Mouse (Mus musculus) megakaryocyte-erythroid progenitor cell, adult 5 weeks (primary cell): ENCODE measurements around the gene H2-Eb1. TPM values are rescaled to one million over a fixed set of nuclear protein-coding genes. Genes with fewer than 3 reads are reported as not detected.

ENCODE experiments used
- polyA plus RNA-seq: library from polyadenylated mRNA; stranded (reverse); fragments of >175 nt; gene quantifications from 2 replicates; pipeline ENCODE4 v1.2.3, GENCODE M21; 2012

H2-Eb1 gene
- 53.5 and 61.7 TPM in 2 replicates for polyA plus RNA-seq

DNA sequence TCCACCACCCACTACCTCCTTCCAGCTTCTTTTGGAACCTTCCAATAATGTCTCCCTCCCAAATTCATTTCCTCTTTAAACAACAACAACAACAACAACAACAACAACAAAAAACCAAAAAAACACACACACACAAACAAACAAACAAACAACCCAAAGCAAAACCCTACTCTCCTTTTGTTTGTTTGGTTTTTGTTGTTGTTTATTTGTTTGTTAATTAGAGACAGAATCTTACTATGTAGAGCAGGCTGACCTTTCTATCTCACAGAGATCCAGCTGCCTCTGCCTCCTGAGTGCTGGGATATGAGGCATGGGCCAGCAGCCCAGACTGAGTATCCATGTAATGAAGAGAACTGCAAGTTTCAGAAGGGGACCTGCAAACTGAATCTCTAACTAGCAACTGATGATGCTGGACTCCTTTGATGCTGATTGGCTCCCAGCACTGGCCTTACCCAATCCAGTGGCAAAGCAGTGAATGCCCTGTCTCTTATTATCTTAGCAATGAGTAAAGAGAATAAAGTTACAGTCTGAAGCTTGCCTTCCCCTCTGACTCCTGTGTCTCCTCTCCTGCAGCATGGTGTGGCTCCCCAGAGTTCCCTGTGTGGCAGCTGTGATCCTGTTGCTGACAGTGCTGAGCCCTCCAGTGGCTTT is at the start of gene H2-Eb1:
Gene H2-Eb1 (plus strand): TSS at position 488 of the 651 bp plus-strand sequence.

DNA sequence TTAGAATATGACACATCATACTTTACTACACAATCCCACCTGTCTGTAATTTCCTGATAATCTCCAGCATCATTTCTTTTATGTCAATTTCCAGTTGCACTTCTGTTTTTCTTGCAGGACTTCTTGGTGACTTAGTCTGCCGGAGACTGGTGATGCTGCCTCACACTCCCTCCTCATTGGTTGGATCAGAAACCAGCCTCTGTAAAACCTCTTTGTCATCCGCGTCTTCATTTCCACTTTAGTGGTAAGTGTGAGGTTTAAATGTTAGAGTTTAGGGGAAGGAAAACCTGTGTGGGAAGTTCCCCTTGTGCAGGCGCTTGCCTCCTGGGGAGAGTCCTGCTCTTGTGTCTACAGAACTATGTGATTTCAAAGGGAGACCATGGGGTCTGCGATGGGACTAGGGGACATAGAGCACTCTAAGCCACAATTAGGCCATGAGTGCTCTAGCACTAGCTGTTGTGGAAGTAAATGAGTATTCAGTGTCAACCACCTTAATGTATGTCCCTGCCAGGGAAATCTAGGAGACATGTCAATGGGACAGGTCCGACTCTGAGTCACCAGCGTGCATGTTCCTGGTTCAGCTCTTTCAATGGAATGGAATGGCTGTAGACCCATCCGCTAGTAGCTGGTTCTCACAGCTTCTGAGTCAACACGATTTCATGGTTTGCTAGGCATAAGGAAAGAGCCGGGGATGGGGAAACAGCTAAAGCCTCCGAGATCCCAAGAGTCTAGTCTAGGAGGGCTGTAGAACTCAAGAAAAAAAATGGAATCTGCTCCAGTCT is 47.9 kb upstream of the H2-Eb1 start, which contains the start of gene H2-Ab1:
Gene H2-Ab1 (plus strand): TSS at position 96 of the 782 bp plus-strand sequence.

DNA sequence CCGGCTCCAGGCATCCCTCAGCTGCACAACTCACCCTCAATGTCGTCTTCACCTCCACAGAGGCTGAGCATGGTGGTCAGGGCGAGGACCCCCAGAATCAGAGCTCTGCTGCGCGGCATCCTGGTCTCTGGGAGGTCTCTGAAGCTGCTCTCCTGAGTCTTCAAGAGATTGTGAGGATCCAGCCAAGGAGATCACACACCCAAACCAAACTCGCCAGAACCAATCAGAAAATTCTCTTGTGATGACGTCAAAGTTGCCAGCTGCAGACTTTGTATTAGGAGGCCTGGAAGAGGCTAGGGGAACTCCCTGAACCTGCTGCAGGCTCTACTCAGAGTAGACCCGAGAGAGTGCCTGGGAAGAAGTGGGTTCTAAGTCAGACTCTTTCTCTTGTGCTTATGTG is 18.0 kb upstream of the H2-Eb1 start, which contains the start of gene H2-Aa:
Gene H2-Aa (minus strand): TSS at position 176 of the 400 bp plus-strand sequence.

DNA sequence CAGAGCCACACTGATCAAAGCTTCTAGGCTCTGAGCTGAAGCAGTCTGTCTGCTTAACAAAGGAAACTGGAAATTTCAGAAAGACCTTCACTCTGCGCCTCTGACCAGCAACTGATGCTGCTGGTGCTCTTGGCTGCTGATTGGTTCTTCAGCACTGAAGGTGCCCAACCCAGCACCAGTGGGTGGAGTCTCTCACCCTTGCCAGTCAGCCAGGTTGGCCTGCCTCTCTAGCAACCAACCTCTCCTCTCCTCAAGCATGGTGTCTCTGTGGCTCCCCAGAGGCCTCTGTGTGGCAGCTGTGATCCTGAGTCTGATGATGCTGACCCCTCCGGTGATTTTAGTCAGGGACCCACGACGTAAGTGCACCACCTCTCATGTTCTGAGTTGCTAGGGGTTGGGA is 19.8 kb downstream of the H2-Eb1 start, which contains the start of gene H2-Eb2:
Gene H2-Eb2 (plus strand): TSS at position 230 of the 400 bp plus-strand sequence.

DNA sequence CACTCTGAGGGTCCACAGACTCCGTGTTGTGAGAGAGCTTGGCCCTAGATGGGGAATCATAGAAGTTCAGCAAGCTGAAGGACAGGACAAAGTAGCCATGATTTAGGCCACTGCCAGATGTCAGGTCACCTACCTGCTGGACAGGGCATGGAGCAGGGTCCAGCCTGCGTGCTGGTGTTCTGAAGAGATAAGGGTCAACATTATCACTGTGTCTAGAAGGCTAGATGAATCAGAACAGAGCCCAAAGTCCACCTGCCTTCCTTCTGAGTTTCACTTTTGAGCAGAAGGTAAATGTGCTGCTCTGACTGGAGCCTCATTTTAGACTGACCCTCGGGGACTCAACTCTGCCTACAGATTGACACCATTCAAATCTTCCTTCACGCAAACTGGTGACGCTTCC is 48.9 kb downstream of the H2-Eb1 start, which contains the start of gene Btnl2:
Gene Btnl2 (plus strand): TSS at position 284 of the 400 bp plus-strand sequence.

Other genes with a start within 250 kb of the H2-Eb1 start
- gene H2-Oa, start 213.5 kb upstream of the H2-Eb1 start, polyA plus RNA-seq: 18.9 and 21.5 TPM in 2 replicates
- 87.7 and 91.4 TPM in 2 replicates for gene H2-DMa, start 186.3 kb upstream of the H2-Eb1 start, polyA plus RNA-seq
- gene Brd2, start 183.2 kb upstream of the H2-Eb1 start, polyA plus RNA-seq: 509 and 540 TPM in 2 replicates
- 3.6 and 4.5 TPM in 2 replicates for gene H2-DMb2, start 162.6 kb upstream of the H2-Eb1 start, polyA plus RNA-seq
- 42.5 and 51.0 TPM in 2 replicates for gene H2-DMb1, start 152.8 kb upstream of the H2-Eb1 start, polyA plus RNA-seq
- gene Tap1, start 118.3 kb upstream of the H2-Eb1 start, polyA plus RNA-seq: 141 TPM in 2 replicates
- 78.2 and 85.0 TPM in 2 replicates for gene Psmb9, start 118.1 kb upstream of the H2-Eb1 start, polyA plus RNA-seq
- gene Psmb8, start 108.1 kb upstream of the H2-Eb1 start, polyA plus RNA-seq: 393 and 403 TPM in 2 replicates
- gene Tap2, start 102.3 kb upstream of the H2-Eb1 start, polyA plus RNA-seq: 218 and 296 TPM in 2 replicates
- 10.4 and 14.9 TPM in 2 replicates for gene H2-Ob, start 67.0 kb upstream of the H2-Eb1 start, polyA plus RNA-seq
- 360 and 375 TPM in 2 replicates for gene H2-Ab1, start 48.2 kb upstream of the H2-Eb1 start, polyA plus RNA-seq
- gene H2-Aa, start 18.0 kb upstream of the H2-Eb1 start, polyA plus RNA-seq: 31.4 and 35.0 TPM in 2 replicates
- 0.03 TPM in 1 of 2 replicates, not detected in the other for gene H2-Eb2, start 19.8 kb downstream of the H2-Eb1 start, polyA plus RNA-seq
- gene Btnl2, start 49.0 kb downstream of the H2-Eb1 start, polyA plus RNA-seq: 0.02 TPM in 1 of 2 replicates, not detected in the other
- not detected in 2 replicates for gene Btnl1, start 71.3 kb downstream of the H2-Eb1 start, polyA plus RNA-seq
- 0.09 and 0.53 TPM in 2 replicates for gene BC051142, start 93.0 kb downstream of the H2-Eb1 start, polyA plus RNA-seq
- gene Btnl4, start 171.5 kb downstream of the H2-Eb1 start, polyA plus RNA-seq: not detected in 2 replicates
- not detected in 2 replicates for gene Btnl6, start 211.5 kb downstream of the H2-Eb1 start, polyA plus RNA-seq